Mouse (Mus musculus) neural tube, embryonic 11.5 days (tissue): ENCODE data around the gene Gm12185. TPM values are rescaled to one million over a fixed set of nuclear protein-coding genes. Genes with fewer than 3 reads are reported as not detected.
"Not testable (repeated sequence)": the region's sequence is repeated elsewhere in the genome, so short reads cannot be mapped to it uniquely, and the experiment has no call there.

Experiments used
- ATAC-seq: fragments of 200-750 bp; cut with Nextera tagmentation; 2 replicates; pipeline ENCODE4 v1.8.0; 2017; ENCODE audit warnings: moderate number of reproducible peaks, mild to moderate bottlenecking, moderate TSS enrichment, moderate library complexity; ENCODE audit not compliant: insufficient read depth, low FRiP score, low TSS enrichment
- DNase-seq: peaks from one replicate; pipeline ENCODE4 v3.0.0-alpha.2; 2015; ENCODE audit warnings: low spot score
- H3K27ac ChIP-seq: fragments of 300-500 bp; sonication (generic); 2 replicates; pipeline ENCODE4 v1.5.1; 2014; ENCODE audit warnings: low read depth, mild to moderate bottlenecking, low read length
- H3K27me3 ChIP-seq: fragments of 300-500 bp; sonication (generic); 2 replicates; pipeline ENCODE4 v1.6.1; 2014; ENCODE audit warnings: mild to moderate bottlenecking, low read length, mixed read lengths; ENCODE audit not compliant: control insufficient read depth, insufficient read depth
- H3K36me3 ChIP-seq: fragments of 300-500 bp; sonication (generic); 2 replicates; pipeline ENCODE4 v1.6.1; 2014; ENCODE audit warnings: mild to moderate bottlenecking, low read length, moderate library complexity, mixed read lengths; ENCODE audit not compliant: control insufficient read depth, insufficient read depth
- H3K4me1 ChIP-seq: fragments of 300-500 bp; sonication (generic); 2 replicates; pipeline ENCODE4 v1.6.1; 2014; ENCODE audit warnings: low read length, mixed read lengths; ENCODE audit not compliant: control insufficient read depth, insufficient read depth
- H3K4me2 ChIP-seq: fragments of 300-500 bp; sonication (generic); 2 replicates; pipeline ENCODE4 v1.6.1; 2014; ENCODE audit warnings: low read depth, mild to moderate bottlenecking, moderate library complexity
- H3K4me3 ChIP-seq: fragments of 300-500 bp; sonication (generic); 2 replicates; pipeline ENCODE4 v1.5.1; 2014; ENCODE audit warnings: low read depth, low read length
- H3K9ac ChIP-seq: fragments of 300-500 bp; sonication (generic); 2 replicates; pipeline ENCODE4 v1.6.1; 2014; ENCODE audit warnings: mild to moderate bottlenecking, low read length
- H3K9me3 ChIP-seq: fragments of 300-500 bp; sonication (generic); 2 replicates; pipeline ENCODE4 v1.6.1; 2016; ENCODE audit warnings: low read length; ENCODE audit not compliant: control insufficient read depth
- WGBS: fragments of 180-500 bp; shearing (Covaris S2); extraction: QIAGEN DNeasy Blood & Tissue Kit; methylation state at CpG from one replicate; pipeline ENCODE4 v1.1.7; 2014; 5-methylcytosine and 5-hydroxymethylcytosine counted together
- polyA plus RNA-seq: library from polyadenylated mRNA; unstranded; fragments of >200 nt; fragmentation: Nextera tagmentation; extraction: Ambion mirVana; gene quantifications from 2 replicates; pipeline ENCODE4 v1.2.1, GENCODE M21; 2014

Gm12185 gene
- polyA plus RNA-seq, 1 experiment from 2014 or later = not detected

DNA sequence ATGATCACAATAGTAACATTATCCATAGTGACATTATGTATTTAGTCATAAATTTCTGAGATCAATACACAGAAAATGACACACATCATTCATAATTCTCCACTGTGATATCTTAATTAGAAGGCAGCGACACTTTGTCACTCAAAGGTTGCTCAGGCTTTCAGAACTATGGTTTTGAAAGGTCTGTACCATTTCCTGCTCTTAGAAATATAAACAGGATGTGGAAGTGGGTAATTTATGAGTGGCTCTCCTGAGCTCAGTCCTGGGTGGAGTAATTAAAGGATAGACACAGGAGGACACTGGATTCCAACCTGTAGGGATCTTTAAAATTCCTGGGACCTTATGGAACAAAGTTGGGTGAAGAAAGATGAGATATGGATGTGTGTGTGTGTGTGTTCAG, 58.6 kb downstream of the Gm12185 start:
- not testable (repeated sequence) for H3K4me2 ChIP-seq, H3K4me3 ChIP-seq, H3K4me1 ChIP-seq, H3K36me3 ChIP-seq, H3K27ac ChIP-seq, H3K9me3 ChIP-seq, H3K27me3 ChIP-seq, DNase-seq, H3K9ac ChIP-seq, ATAC-seq
- 86% methylated on average over 1 of the region's 1 CpGs for WGBS

GRCm38 (mm10) chr11:48928068-48928467, 64.0 kb downstream of the Gm12185 start:
- not testable (repeated sequence) for ATAC-seq, H3K4me3 ChIP-seq, DNase-seq, H3K36me3 ChIP-seq, H3K9ac ChIP-seq, H3K4me1 ChIP-seq, H3K4me2 ChIP-seq, H3K9me3 ChIP-seq, H3K27ac ChIP-seq, H3K27me3 ChIP-seq
- 90% methylated on average over 1 of the region's 1 CpGs for WGBS

DNA sequence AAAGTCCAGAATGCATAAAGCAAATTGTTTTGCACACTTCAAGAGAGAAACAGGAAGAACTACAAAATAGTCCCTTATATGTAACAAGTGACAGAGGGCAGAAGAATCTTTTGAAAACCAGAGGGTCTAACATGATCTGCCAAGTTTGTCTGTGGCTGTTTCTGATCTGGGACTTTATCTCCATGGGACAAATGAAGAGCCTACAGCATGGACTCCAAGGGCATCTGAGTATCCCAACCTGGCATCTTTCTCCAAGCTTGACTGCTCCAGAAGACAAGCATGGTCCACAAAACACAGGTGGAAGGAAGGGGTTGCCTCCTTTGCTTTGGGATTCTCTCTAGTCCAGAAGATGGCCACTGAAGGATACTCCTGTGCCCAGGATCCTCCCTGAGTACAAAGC, 65.6 kb downstream of the Gm12185 start:
- not testable (repeated sequence) for H3K9me3 ChIP-seq, H3K36me3 ChIP-seq, ATAC-seq, H3K9ac ChIP-seq, H3K4me3 ChIP-seq, H3K27ac ChIP-seq, H3K27me3 ChIP-seq, H3K4me1 ChIP-seq, H3K4me2 ChIP-seq, DNase-seq

DNA sequence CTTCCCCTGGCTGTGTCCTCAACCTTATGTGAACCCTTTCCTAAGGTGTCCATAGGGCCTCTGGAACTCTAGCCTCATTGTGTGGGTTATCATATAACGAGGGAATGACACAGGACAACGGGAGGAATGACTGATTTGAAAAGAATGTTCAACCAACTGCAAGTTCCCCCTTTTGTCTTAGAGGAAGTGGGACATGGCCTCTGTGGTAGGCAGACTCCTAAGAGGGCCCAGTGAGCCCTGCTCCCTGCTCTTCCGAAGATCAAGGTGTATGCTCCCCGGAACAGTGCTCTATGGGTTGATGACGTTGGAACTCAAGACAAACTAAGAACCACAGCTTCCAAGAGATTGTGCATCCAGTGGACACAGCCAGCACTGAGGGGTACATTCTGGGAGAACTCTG, 68.2 kb downstream of the Gm12185 start:
- H3K4me2 ChIP-seq, H3K9me3 ChIP-seq, H3K4me3 ChIP-seq, H3K4me1 ChIP-seq, H3K27ac ChIP-seq, DNase-seq, ATAC-seq, H3K9ac ChIP-seq, H3K27me3 ChIP-seq, H3K36me3 ChIP-seq: not testable (repeated sequence)
- 83% methylated on average over 5 of the region's 5 CpGs for WGBS

DNA sequence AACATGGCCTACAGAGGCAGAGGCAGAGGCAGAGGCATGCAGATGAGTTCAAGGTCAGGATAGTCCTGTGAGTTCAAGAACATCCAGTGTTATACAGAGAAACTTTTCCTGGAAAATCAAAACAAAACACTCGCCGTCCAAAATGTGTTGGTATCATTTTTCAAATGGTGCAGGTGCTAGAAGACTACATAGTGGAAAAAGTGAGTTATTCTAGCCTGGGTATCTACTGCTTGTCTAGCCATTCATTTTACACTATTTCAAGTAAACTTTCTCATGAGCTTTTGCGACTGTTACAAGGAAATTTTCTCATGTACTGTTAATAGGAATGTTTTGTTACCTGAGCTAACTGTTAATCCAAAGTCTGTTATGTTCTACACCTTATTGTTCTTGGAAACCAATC, 73.6 kb downstream of the Gm12185 start:
- WGBS = 94% methylated on average over 3 of the region's 3 CpGs

GRCm38 (mm10) chr11:48913611-48914010, 78.4 kb downstream of the Gm12185 start:
- DNase-seq (no peak), ATAC-seq (no peak)
- Histone ChIP-seq H3K36me3 (no peaks in the 10 kb centered on the region), H3K4me1 (no peaks in the 10 kb centered on the region), H3K9me3 (no peaks in the 10 kb centered on the region), H3K4me3 (no peak overlapping the region), H3K27me3 (no peaks in the 10 kb centered on the region), H3K9ac (no peak overlapping the region), H3K27ac (no peak overlapping the region), H3K4me2 (no peak overlapping the region)
- WGBS = 93% methylated on average over 1 of the region's 1 CpGs

More for the DNA sequence above, 73.6 kb downstream of the Gm12185 start:
- H3K9ac ChIP-seq = no peak overlapping the region
- H3K4me3 ChIP-seq = no peak overlapping the region
- no peak overlapping the region for H3K4me2 ChIP-seq
- no peaks in the 10 kb centered on the region for H3K4me1 ChIP-seq
- ATAC-seq (no peak), DNase-seq (no peak)
- no peaks in the 10 kb centered on the region for H3K9me3 ChIP-seq
- no peaks in the 10 kb centered on the region for H3K36me3 ChIP-seq
- H3K27me3 ChIP-seq = no peaks in the 10 kb centered on the region
- no peak overlapping the region for H3K27ac ChIP-seq

DNA sequence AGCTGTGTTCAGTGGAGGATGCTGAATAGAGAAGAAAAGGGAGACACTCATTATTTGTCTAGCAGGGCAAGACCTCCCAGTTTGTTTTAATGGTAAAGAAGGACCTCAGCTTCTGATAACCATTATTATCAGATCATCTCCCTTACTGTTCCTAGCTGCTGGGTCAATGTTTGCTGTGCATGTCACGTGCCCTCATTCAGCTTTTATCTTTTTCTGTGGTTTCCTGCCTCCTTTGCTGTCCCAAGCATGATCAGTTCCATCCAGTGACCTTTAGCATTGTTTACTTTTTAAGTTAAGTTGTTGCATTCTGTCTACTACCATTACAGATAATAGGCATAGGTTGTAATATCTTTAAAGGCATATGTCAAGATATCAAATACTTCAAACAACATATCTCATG, 83.6 kb downstream of the Gm12185 start:
- DNase-seq (no peak), ATAC-seq (no peak)
- Histone ChIP-seq H3K9me3 (no peaks in the 10 kb centered on the region), H3K36me3 (no peaks in the 10 kb centered on the region), H3K4me2 (no peak overlapping the region), H3K27ac (no peak overlapping the region), H3K27me3 (no peaks in the 10 kb centered on the region), H3K4me3 (no peak overlapping the region), H3K4me1 (no peaks in the 10 kb centered on the region), H3K9ac (no peak overlapping the region)
- WGBS = 74% methylated on average over 1 of the region's 1 CpGs

DNA sequence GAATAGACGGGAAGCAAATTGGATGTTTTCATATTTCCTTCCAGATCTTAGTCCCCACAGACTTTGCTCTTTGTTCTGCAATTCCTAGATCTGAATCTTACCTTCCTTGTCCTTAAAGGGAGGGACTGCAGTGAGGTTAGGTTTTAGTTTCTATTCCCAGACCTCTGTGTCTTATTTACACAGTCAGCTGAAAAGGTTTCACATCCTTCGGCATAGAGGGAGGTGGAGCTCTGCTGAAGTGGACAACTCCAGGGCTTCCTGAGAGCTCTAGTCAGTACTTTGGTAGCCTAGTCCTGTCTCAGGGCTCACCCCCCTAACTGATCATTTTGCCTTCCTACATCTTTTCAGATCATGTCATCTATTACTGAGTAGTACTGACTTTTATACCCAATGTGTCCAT, 90.0 kb downstream of the Gm12185 start, which contains the start of gene Gm5431:
Gm5431 (minus strand) TSS at position 194 of the 400 bp plus-strand sequence.
- Histone ChIP-seq H3K4me1 (no peaks in the 10 kb centered on the region), H3K27ac (no peak within 1 kb of the TSS), H3K36me3 (no peaks in the 10 kb centered on the region), H3K9ac (no peak within 1 kb of the TSS), H3K27me3 (no peaks in the 10 kb centered on the region), H3K4me2 (no peak within 1 kb of the TSS), H3K9me3 (no peaks in the 10 kb centered on the region), H3K4me3 (no peak within 1 kb of the TSS)
- no peak for ATAC-seq
- DNase-seq = no peak
- 84% methylated on average over 2 of the region's 2 CpGs for WGBS

- H3K9me3 ChIP-seq, H3K36me3 ChIP-seq, H3K4me2 ChIP-seq, H3K27me3 ChIP-seq, DNase-seq, H3K27ac ChIP-seq, H3K4me3 ChIP-seq, H3K4me1 ChIP-seq, ATAC-seq, H3K9ac ChIP-seq: not testable (repeated sequence)
- 96% methylated on average over 1 of the region's 1 CpGs for WGBS
Observed at GRCm38 (mm10) chr11:48901567-48901930, 90.5 kb downstream of the Gm12185 start.
